Mouse (Mus musculus): ENCODE data around the gene Lrch2.

DNA sequence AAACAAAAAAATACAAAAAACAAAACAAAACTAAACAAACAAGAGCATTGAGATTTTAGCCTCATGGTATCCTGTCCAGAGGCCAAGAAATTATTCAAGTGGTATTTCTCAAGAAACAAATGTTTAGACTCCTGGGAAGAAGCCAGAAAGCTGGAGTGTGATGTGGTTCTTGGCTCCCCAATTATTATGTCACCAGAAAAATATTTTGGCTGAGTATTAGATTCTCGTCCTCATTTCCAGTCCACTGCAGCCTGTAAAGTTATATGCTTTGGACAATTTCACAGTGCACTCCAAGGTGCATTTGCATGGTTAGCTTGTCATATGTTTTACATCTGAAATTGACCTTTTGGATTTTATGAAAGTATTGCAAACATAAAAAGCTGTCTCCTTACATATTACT lies 124.1 kb downstream of the Lrch2 start:
- no peak for TF ChIP-seq EP300 (IDR thresholded peaks at IDR 0.05; ENCODE audit: low read depth)
- TF ChIP-seq CTCF (IDR thresholded peaks at IDR 0.05; ENCODE audit: low read depth) = no peak

All from heart, postnatal 0 days (tissue).